Mouse (Mus musculus) adrenal gland (tissue): ENCODE data around the gene Rreb1.

Experiments used
- intact Hi-C: fragments of 180-260 bp; cut with DNase I; formaldehyde crosslinking; loops from one replicate; pipeline ENCODE4 v1.15.1; 2025
- long read RNA-seq, 2 experiments: library from polyadenylated mRNA; unstranded; transcript quantifications; one replicate each; pipeline ENCODE4 v2.0.0; 2020; ENCODE audit warnings: borderline replicate concordance in 1 of 2; ENCODE audit not compliant: insufficient replicate concordance in 1 of 2

Gene Rreb1
- long read RNA-seq, experiment 1, partial matches to known transcripts, result 1 of 6 reads
- long read RNA-seq, experiment 1, other reads (novel, unspliced or antisense), result 5 of 6 reads
- long read RNA-seq, experiment 2, partial matches to known transcripts, result 0 of 6 reads
- long read RNA-seq, experiment 2, other reads (novel, unspliced or antisense), result 6 of 6 reads

- intact Hi-C loops, result no loop called here
Measured at GRCm38 (mm10) chr13:37778147-37778593, at the start of gene Rreb1. Rreb1 (plus strand) TSS chr13:37778400.

- intact Hi-C loops, result no loop called here
Measured at GRCm38 (mm10) chr13:37728551-37728950, 49.6 kb upstream of the Rreb1 start.

DNA sequence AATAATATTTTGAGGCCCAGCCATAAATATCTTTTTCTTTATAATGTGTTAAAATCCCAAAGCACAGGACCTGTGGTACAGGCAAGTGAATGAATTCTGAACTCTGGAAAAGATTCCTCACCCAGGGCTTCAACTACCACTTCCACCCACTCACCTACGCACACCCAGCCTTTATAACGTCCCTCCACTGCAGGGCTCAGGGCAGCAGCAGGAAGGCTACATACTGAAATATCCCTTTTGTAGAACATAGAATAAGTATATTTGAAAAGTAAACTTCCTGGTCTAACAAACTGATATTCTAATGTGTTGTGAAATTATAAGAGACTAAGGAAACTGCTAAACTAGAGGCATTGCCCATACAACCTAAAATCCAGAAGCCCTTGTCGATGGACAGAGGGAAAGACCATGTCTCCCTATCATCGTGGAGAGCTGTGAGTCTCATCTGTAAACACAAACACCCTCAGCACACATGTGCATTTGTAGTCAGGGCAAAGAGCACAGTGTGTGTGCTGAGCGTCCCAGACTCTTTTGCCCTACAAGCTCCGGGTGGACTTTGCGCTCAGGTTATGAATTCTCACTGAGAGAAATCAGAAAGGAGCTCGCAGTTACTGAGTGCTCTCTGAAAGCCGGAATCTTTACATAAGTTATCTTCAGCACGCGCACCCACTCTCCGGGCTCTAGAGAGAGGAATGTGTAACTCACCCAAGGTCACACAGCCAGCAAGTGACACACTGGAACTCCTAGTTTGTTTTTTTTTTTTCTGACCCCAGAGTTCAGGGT is 46.1 kb upstream of the Rreb1 start:
- intact Hi-C loops, result no loop called here

DNA sequence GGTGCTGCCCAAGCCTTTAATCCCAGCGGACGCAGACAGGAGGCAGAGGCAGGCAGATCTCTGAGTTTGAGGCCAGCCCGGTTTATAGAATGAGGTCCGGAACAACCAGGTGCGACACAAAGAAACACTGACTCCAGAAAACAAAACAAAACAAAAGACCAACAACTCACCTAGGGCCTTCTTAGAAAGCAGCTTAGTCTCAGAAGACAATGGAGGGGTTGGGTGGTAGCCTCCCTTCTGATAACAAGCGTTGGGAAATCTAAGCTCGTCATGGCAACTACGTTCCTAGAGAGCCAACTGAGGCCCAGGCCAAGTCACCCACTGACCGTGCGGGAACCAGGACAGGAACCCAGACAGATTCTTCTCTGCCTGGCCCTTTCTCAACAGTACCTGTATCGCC is 43.7 kb upstream of the Rreb1 start:
- intact Hi-C loops, result no loop called here

GRCm38 (mm10) chr13:37740111-37740510 is 38.1 kb upstream of the Rreb1 start:
- intact Hi-C loops, result no loop called here

- intact Hi-C loops, result no loop called here
Measured at GRCm38 (mm10) chr13:37740752-37741151, 37.4 kb upstream of the Rreb1 start.

- intact Hi-C loops, result no loop called here
Measured at GRCm38 (mm10) chr13:37742248-37742647, 36.0 kb upstream of the Rreb1 start.

DNA sequence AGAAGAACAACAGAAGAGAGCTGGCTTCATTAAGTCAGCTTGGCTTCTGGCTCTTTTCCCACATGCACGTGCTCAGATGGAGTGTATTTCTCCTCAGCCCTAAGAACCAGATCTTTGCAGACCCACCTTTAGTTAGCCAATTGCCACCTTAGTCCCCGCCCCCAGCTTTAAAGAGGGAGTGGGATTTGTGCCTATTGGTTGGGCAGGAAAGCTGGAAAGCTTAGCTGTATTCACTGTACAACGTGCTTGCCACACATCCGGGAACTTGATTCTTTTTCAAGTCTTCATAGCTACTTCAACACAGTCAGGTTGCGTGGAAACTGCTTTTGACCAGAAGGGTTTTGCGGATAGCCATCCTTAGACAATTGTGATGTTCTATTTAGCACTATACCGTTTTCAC is 30.7 kb upstream of the Rreb1 start:
- intact Hi-C loops, result no loop called here

GRCm38 (mm10) chr13:37749485-37749884 is 28.7 kb upstream of the Rreb1 start:
- intact Hi-C loops, result no loop called here

DNA sequence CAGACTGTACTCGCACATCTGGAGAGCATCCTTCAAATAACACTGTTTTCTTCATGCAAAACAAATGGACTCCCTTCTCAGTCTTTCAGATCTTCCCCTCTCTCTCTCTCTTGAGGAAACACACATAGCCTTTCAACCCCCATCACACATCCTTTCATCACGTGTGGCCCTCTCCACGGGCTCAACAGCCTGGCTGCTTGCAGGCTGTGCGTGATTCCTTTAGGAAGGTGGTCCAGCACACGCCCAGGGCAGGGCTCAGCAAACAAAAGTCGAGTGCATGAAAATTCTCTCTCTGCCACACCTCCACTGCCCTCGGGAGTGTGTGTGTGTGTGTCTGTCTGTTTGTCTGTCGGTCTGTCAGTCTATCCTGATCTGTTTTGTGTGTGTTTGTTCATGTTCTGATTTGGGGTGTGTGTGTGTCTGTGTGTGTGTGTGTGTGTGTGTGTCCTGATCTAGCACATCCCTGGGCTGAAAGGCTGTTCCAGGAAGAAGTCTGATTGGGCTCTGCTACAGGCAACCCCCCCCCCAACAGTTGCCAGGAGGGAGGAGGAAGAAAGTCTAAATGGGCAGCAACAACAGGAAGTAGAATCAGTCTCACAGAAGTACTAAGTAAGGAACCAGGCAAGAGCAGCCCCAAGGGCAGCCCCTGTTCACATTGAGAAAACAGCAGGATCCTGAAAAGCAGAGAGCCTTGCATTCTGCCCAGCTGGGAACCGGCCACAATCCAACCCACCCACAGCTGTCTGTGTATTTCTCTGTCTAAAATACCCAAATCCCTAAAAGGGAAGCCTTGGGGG is 26.8 kb upstream of the Rreb1 start:
- intact Hi-C loops, result no loop called here

DNA sequence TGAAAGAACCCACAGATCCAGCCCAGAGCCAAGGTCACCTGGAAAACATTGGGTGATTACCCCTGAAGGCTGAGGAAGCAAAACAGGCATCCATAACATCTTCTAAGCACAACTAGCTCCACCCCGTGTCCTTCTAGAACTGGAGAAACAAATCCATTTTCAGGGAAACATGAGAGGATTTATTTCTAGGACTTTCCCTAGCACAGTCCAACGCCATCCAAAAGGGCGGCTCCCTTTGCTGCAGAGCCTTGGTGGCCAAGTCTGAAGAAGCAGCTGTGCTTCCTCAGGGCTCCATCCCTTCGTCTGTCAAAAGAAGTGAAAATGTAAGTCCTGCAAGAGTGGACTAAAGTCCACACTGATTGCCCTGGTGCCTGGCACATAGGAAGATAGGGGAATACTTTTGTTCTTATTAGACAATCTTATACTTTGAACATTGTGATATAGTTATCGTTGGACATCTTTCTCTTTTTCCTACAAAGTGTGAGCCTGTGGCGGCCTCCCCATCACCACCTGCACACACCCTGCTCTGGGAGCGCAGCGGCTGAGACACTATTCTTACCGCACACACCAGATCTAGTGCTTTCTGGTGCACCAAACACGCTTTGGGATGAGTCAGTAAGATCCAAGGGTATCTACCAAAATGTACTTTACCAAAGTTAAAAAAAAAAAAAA is 18.7 kb upstream of the Rreb1 start:
- intact Hi-C loops, result no loop called here

DNA sequence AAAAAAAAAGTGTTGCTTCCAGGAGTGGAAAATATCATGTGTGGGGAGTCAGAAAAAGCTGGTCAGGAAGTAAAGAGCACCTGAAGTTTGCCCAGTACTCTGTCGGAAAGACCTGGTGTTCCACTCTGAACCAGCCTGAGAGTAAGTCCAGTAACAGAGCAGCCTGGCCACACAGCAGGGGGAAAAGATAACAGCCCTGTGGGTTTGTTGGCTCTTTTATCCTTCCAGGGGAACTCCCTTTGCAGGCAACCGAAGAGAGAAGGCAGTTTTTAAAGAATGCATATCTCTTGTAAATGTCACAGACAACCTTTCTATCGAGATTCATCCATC is 18.2 kb upstream of the Rreb1 start:
- intact Hi-C loops, result no loop called here

DNA sequence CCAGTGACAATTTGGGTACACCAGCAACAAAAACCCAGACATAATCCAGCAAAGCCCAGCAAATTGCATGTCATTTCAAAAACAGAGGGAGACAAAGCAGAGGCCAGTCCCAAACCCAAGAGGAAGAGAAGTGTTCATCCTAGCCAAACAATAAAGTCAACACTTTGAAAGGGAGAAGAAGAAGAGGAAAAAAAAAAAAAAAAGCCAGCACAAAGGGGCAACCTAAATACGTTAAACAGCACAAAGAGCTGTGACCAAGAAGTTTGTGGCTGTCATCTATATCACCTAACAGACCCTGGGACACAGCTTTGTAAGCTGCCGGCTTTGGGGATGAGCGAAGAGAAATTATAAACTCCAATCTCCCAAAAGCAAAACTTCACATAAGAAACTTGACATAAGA is 17.8 kb upstream of the Rreb1 start:
- intact Hi-C loops, result no loop called here

DNA sequence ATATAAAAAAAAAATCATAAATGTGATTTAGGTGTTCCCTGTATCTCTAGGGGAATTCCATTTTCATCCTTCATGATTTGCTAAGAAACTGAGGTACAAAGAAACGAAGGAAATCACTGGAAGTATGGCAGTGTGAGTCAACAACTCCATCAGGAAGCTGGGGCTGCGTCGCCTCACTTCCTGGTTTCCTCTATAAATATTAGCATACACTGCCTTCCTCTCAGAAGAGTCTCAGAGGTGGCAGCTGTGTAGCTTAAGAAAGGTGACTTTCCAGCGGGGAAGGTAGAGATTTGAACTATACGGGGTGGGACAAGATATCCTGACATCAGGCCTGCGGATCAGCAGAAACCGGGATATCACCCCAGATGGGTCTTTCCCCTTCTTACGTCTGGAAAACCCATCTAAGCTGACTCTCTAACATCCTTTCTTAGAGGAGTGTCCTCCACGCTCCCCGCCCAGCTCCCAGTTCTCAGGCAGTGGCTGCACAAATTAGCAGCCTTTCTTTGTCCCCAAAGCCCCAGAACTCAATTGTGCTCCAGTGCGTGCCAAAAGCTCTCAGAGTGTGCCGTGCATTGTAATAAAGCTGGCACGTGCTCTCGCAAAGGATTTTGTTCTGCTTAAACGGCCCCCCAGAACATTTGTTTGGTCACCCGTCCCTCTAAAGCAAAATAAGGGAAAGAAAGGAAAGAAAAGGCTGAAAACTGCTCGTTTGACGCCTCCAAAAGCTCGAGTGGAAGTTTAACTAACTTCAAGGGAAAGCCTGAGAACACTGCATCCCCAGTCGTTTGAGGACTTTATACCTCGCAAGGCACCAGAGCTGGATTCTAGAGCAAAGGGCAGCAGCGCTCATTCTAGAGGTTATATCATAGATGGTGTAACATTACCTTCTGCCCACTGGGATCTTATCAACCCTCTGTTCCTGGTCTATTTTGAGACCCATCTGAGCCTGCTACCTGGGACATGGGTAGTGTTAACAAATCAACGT is 17.0 kb upstream of the Rreb1 start:
- intact Hi-C loops, result no loop called here

GRCm38 (mm10) chr13:37763800-37764407 is 14.3 kb upstream of the Rreb1 start:
- intact Hi-C loops, result no loop called here

GRCm38 (mm10) chr13:37769777-37770176 is 8.4 kb upstream of the Rreb1 start:
- intact Hi-C loops, result no loop called here

DNA sequence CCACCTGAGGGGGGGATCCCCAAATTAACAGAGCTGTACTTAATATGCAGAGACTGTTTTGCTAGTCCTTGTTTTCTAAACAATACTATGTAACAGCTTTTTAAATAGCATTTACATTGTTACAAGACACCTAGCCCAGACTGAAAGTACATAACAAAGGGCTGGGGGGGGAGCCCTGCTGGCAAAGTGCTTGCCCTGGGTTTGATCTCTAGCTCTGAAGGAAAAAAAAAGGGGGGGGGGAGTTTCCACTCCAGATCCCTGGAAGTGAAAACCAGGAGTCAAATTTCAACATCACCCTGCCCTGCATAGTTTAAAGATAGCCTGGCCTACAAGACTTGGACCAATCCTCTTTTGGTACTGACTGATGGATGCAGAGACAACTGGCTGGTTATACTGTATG is 4.7 kb upstream of the Rreb1 start:
- intact Hi-C loops, result no loop called here

DNA sequence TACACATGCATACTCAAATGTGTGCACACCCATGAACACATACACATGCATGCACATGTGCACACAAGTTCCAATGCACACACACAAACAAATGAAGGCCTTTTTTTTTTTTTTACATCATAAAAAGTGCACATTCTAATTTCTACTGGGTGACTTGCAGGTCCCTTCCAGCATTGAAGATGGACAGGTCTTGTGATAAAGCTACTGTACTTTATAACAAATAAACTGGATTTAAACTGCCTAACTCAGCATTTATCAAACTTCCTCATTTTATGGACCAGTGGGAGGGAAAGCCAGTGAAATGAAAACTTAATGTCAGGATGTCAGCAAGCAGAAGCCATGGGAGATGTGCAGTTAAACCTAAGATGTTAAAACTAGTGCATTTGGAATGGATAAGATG is 1.5 kb upstream of the Rreb1 start:
- intact Hi-C loops, result no loop called here

DNA sequence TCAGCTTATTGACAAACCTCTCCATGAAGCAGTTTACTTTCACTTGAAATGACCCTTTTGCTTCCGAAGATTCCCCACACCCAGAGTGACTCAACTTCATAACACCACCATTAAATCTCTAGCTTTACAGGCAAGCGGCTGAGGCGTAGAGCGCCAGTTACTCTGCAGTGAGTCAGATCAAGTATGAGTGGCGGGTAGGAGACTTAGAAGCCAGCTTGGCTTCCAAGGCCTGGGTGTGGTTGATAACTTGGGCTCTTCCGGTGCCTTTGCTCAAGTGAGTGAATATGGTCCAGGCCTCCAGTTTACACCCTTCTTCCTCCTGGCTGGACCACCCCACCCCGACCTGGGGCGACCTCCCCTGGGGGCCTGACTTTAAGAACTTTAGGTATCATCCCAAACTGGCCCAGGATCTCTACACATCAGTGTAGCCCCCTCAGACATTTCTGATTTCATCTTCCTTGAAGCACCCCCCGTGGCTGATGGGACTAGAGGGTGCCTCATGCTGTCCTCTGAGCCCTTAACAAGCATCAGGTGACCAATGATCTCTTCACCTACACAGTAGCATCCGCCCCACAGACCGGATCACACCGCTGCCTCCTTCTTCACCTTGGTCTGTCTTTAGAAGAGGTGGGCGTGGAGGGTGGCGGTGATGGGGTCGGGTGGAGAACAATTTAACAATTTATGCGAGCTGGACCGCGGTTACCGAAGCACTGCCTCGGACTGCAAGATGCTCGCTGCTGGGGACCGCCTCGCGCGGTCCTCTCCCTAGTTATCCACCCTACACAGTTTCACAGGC is 651 bp upstream of the Rreb1 start:
- intact Hi-C loops, result no loop called here
